Mouse (Mus musculus): ENCODE measurements at regions not wholly inside any gene's neighbourhood (a gene's known extent, or its start where the extent isn't known, plus 50 kb on each side); places are given as distances from the start of the nearest gene placed in this dataset.

GRCm38 (mm10) chr6:31197631-31198338, 200.8 kb upstream of the Mkln1 start:
- peaks cover 38% of the 10 kb centered on the region for H3K4me1 ChIP-seq (ENCODE audit: control insufficient read depth, insufficient read depth, low read length)
- H3K4me3 ChIP-seq (replicated peaks; ENCODE audit: extremely low read depth, low read depth, low read length), result no peak overlapping the region
- TF ChIP-seq CTCF (IDR thresholded peaks at IDR 0.05; ENCODE audit: insufficient read depth, low read length) (peak; percentile 49; the same call in 1 of the 2 replicates), POLR2A (IDR thresholded peaks at IDR 0.05; ENCODE audit: borderline replicate concordance, extremely low read depth, low read depth, low read length) (no peak)
- DNase-seq, result no peak
- 40% methylated on average over 4 of the region's 4 CpGs for WGBS

GRCm38 (mm10) chr6:31198340-31198739, 200.2 kb upstream of the Mkln1 start:
- DNase-seq, result no peak
- 68% methylated on average over 8 of the region's 8 CpGs for WGBS
- TF ChIP-seq POLR2A (IDR thresholded peaks at IDR 0.05; ENCODE audit: borderline replicate concordance, extremely low read depth, low read depth, low read length) (no peak), CTCF (IDR thresholded peaks at IDR 0.05; ENCODE audit: insufficient read depth, low read length) (no peak)
- Histone ChIP-seq H3K4me1 (ENCODE audit: control insufficient read depth, insufficient read depth, low read length) (peaks cover 38% of the 10 kb centered on the region), H3K4me3 (replicated peaks; ENCODE audit: extremely low read depth, low read depth, low read length) (no peak overlapping the region)

- DNase-seq, result no peak
- Histone ChIP-seq H3K4me1 (ENCODE audit: control insufficient read depth, insufficient read depth, low read length) (peaks cover 41% of the 10 kb centered on the region), H3K4me3 (replicated peaks; ENCODE audit: extremely low read depth, low read depth, low read length) (no peak overlapping the region)
- no peak for TF ChIP-seq CTCF (IDR thresholded peaks at IDR 0.05; ENCODE audit: insufficient read depth, low read length)
- no peak for TF ChIP-seq POLR2A (IDR thresholded peaks at IDR 0.05; ENCODE audit: borderline replicate concordance, extremely low read depth, low read depth, low read length)
- WGBS, result 54% methylated on average over 3 of the region's 3 CpGs
These were observed 197.8 kb upstream of the Mkln1 start for GRCm38 (mm10) chr6:31200705-31201104.

- Histone ChIP-seq H3K4me3 (replicated peaks; ENCODE audit: extremely low read depth, low read depth, low read length) (no peak overlapping the region), H3K4me1 (ENCODE audit: control insufficient read depth, insufficient read depth, low read length) (peaks cover 40% of the 10 kb centered on the region)
- WGBS, result 72% methylated on average over 4 of the region's 4 CpGs
- TF ChIP-seq POLR2A (IDR thresholded peaks at IDR 0.05; ENCODE audit: borderline replicate concordance, extremely low read depth, low read depth, low read length), result no peak
- TF ChIP-seq CTCF (IDR thresholded peaks at IDR 0.05; ENCODE audit: insufficient read depth, low read length), result no peak
- no peak for DNase-seq
These were observed 197.1 kb upstream of the Mkln1 start for GRCm38 (mm10) chr6:31201375-31201972.

DNA sequence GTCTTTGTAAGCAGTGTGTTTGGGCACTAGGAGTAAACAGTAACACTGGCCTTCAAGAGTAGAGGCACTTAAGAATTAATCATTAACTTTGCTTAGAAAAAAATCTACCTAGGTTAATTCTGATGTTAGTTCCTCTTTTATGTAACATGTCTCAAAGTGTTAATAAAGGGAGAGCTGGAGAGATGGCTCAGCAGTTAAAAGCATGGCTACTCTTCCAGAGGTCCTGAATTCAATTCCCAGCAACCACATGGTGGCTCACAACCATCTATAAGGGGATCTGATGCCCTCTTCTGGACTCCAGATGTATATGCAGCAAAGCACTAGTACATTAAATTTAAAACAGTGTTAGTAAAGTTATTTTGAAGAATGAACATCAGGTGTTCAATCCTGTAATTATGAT, 195.9 kb upstream of the Mkln1 start:
- H3K4me3 ChIP-seq (replicated peaks; ENCODE audit: extremely low read depth, low read depth, low read length), result no peak overlapping the region
- peaks cover 38% of the 10 kb centered on the region for H3K4me1 ChIP-seq (ENCODE audit: control insufficient read depth, insufficient read depth, low read length)
- TF ChIP-seq POLR2A (IDR thresholded peaks at IDR 0.05; ENCODE audit: borderline replicate concordance, extremely low read depth, low read depth, low read length), result no peak
- TF ChIP-seq CTCF (IDR thresholded peaks at IDR 0.05; ENCODE audit: insufficient read depth, low read length), result no peak
- DNase-seq, result peak; percentile 1

DNA sequence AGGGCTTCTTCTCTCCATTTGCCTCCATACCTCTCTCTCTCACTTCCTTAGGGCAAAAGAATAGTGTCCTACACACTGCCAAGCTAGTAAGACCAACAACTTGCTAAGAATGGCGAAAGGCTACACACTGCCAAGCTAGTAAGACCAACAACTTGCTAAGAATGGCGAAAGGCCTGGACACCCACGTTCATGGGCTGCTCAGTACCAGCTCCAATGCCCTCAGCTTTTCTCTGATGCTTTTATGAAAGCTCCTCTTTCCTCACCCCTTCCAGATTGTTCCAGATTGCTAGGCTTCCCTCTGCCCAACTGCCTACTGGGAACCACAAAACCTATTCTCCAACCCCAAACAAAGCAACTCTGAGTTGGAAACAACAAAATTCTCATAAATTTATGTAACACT, 194.1 kb upstream of the Mkln1 start:
- TF ChIP-seq POLR2A (IDR thresholded peaks at IDR 0.05; ENCODE audit: borderline replicate concordance, extremely low read depth, low read depth, low read length), result no peak
- no peak for TF ChIP-seq CTCF (IDR thresholded peaks at IDR 0.05; ENCODE audit: insufficient read depth, low read length)
- DNase-seq, result peak; percentile 2
- 83% methylated on average over 3 of the region's 3 CpGs for WGBS
- peaks cover 27% of the 10 kb centered on the region for H3K4me1 ChIP-seq (ENCODE audit: control insufficient read depth, insufficient read depth, low read length)
- no peak overlapping the region for H3K4me3 ChIP-seq (replicated peaks; ENCODE audit: extremely low read depth, low read depth, low read length)

DNA sequence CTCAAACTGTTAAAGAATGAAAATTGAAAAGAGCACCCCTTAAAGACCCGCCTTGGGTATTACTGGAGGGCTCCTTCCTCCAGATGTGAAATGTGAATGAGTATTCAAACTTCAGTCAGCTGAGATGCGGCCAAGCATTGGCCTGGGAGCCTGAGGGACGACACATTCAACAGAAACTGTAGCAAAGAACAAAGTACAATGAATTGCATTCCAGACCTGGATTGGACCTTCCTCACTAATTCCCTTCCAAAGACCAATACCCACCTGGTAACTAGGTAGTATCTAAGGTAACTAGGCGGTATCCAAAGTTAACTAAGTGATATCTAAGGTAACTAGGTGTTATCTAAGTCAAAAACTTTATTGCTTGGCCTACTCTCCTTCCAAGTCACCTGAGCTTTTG, 193.7 kb upstream of the Mkln1 start:
- TF ChIP-seq POLR2A (IDR thresholded peaks at IDR 0.05; ENCODE audit: borderline replicate concordance, extremely low read depth, low read depth, low read length) (no peak), CTCF (IDR thresholded peaks at IDR 0.05; ENCODE audit: insufficient read depth, low read length) (no peak)
- no peak overlapping the region for H3K4me3 ChIP-seq (replicated peaks; ENCODE audit: extremely low read depth, low read depth, low read length)
- WGBS, result 78% methylated on average over 4 of the region's 4 CpGs
- peak; percentile 2 for DNase-seq
- H3K4me1 ChIP-seq (ENCODE audit: control insufficient read depth, insufficient read depth, low read length), result peaks cover 30% of the 10 kb centered on the region

DNA sequence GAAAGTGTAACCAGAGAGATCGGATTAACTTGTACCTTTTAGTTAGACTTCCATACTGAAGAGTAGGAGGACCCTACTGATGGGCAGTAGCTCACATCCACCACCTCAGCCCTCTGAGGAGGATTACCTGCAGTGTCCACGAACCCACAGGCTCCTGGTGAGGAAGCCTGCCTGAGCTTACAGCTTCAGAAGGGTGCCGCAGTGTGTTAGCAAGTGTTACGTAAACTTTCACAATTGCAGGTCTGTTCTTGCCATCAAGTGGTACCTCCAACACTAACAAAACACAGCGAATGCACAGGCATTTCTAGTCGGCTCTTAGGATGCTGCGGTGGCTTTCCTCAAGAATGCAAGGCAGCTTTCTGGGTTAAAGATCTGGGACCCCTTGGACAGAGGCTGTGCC, 192.4 kb upstream of the Mkln1 start:
- 51% methylated on average over 7 of the region's 7 CpGs for WGBS
- TF ChIP-seq CTCF (IDR thresholded peaks at IDR 0.05; ENCODE audit: insufficient read depth, low read length), result no peak
- TF ChIP-seq POLR2A (IDR thresholded peaks at IDR 0.05; ENCODE audit: borderline replicate concordance, extremely low read depth, low read depth, low read length), result no peak
- peak; percentile 60 for DNase-seq
- Histone ChIP-seq H3K4me1 (ENCODE audit: control insufficient read depth, insufficient read depth, low read length) (peaks cover 34% of the 10 kb centered on the region), H3K4me3 (replicated peaks; ENCODE audit: extremely low read depth, low read depth, low read length) (peak overlapping the region; percentile 37)

DNA sequence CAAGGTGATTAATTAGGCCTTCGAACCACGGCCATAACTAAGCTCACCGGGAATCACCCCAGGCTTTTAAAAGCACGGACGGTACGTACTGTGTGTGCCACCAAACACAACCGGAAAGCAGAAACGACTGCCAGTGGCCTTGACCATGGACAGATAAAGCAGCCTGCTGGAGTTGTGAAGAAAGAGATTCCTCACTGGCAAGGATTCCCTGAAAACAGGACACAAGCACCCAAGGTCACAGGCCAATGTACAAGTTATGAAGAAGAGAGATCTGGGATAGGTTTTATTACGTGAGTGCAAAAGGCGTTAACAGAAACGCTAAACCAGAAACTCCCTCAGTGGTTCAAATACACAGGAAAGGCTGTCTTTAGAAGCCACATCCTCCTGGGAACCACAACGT, 191.3 kb upstream of the Mkln1 start:
- 71% methylated on average over 12 of the region's 12 CpGs for WGBS
- no peak for TF ChIP-seq POLR2A (IDR thresholded peaks at IDR 0.05; ENCODE audit: borderline replicate concordance, extremely low read depth, low read depth, low read length)
- TF ChIP-seq CTCF (IDR thresholded peaks at IDR 0.05; ENCODE audit: insufficient read depth, low read length), result no peak
- no peak for DNase-seq
- H3K4me1 ChIP-seq (ENCODE audit: control insufficient read depth, insufficient read depth, low read length), result peaks cover 34% of the 10 kb centered on the region
- no peak overlapping the region for H3K4me3 ChIP-seq (replicated peaks; ENCODE audit: extremely low read depth, low read depth, low read length)

- 84% methylated on average over 6 of the region's 6 CpGs for WGBS
These were observed 190.3 kb upstream of the Mkln1 start for GRCm38 (mm10) chr6:31208224-31208623.

More at GRCm38 (mm10) chr6:31208224-31208623, 190.3 kb upstream of the Mkln1 start:
- TF ChIP-seq CTCF (IDR thresholded peaks at IDR 0.05; ENCODE audit: insufficient read depth, low read length) (no peak), POLR2A (IDR thresholded peaks at IDR 0.05; ENCODE audit: borderline replicate concordance, extremely low read depth, low read depth, low read length) (no peak)
- H3K4me3 ChIP-seq (replicated peaks; ENCODE audit: extremely low read depth, low read depth, low read length), result no peak overlapping the region
- peaks cover 36% of the 10 kb centered on the region for H3K4me1 ChIP-seq (ENCODE audit: control insufficient read depth, insufficient read depth, low read length)
- DNase-seq, result no peak

Measured in lung, adult 2 months (tissue).